Mouse (Mus musculus) layer of hippocampus, postnatal 14 days (tissue): ENCODE data around the gene Gck. TPM values are rescaled to one million over a fixed set of nuclear protein-coding genes. Genes with fewer than 3 reads are reported as not detected.

Experiments used
- DNase-seq, 2 experiments: peaks; one replicate each; pipeline ENCODE4 v3.0.0; 2021 to 2022; ENCODE audit warnings: low spot score in 2 of 2, mixed read lengths in 1 of 2
- total RNA-seq, 2 experiments: library from RNA; stranded (reverse); gene quantifications; 2 replicates each; pipeline ENCODE4 v1.2.3; 2021

The Gck gene
- total RNA-seq, 2 experiments from 2014 or later = 1.3 to 1.9 TPM

- DNase-seq = no peak
Observed at GRCm38 (mm10) chr11:5878661-5879060, 71.2 kb downstream of the Gck start.

GRCm38 (mm10) chr11:5877921-5878526 is 71.9 kb downstream of the Gck start, which contains the start of gene Pold2:
Pold2 (minus strand) TSS chr11:5878292.
- peak; percentile 95 to 99 for DNase-seq

DNA sequence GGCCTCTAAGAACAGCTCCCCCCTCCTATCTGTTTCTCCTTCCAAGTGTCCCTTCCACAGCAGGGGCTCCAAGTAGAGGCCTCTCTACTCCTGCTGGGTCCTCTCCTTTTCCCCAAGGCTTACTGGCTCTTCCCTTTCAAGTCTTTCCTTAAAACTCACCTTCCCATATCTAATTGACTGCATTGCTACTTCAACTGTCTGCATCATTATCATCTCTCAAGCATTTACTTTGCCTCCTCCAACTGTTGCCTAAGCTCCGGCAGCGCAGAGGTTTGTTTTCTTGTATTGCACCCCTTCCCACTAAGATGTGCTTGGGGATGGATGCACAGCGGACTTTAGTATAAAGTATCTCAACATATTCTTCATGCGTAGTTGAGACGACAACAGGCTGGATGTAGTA is 72.5 kb downstream of the Gck start:
- DNase-seq = no peak

DNA sequence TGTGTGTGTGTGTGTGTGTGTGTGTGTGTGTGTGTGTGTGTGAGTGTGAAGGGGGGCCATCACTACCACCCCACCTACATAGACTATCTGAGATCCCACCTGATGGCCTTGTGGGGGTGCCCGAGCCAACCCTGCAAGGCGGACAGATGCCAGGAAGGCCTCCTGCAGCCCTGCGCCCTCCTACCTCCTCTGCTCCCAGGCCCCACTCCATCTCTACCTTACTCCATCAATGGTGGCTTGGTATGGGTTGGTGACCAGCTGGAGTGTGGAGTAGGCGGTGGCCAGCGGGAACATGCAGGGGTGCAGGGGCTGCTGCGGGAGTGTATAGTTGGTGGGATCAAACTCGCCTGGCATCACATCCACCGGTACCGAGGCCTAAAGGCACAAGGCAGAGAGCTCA is 76.7 kb downstream of the Gck start:
- DNase-seq = no peak

- no peak for DNase-seq
Observed at GRCm38 (mm10) chr11:5872707-5873106, 77.2 kb downstream of the Gck start.

- no peak for DNase-seq
Observed at GRCm38 (mm10) chr11:5870069-5870468, 79.8 kb downstream of the Gck start.

GRCm38 (mm10) chr11:5869331-5869730 is 80.5 kb downstream of the Gck start:
- no peak for DNase-seq

- no peak for DNase-seq
Observed at GRCm38 (mm10) chr11:5868324-5868723, 81.6 kb downstream of the Gck start.

- no peak for DNase-seq
Observed at GRCm38 (mm10) chr11:5867196-5867595, 82.7 kb downstream of the Gck start.

DNA sequence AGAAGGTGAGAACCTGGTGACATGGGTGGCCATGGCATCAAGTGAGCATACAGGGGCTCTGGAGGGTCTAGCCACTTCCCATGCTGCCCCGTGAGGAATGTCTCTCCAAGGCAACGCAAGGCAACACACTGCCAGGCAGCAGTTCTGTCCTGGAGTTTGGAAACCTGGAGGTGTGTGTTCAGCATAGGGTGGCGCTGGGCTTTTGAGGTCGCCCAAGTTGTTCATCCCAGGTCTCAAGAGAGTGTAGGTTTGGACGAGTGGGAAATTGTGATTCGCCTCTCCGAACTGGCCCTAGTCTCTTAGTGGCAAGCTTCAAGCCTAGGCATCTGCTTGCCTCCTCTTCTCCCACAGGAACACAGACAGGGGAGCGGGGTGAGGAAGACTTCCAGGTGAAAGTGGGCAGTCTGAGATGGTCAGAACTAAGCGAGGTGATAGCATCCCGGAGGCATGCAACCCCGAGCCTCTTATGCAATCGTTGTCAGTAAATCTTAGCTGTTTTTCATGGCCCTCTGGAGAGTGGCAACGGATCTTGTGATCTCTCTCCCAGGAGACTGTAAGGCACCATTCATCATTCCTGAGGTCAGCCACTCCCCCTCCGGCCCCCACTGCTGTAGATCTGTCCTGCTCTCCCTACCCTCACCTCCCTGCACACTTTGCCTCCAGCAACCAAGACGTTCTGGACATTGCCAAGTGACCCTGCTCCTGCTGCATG is 87.3 kb downstream of the Gck start:
- DNase-seq = no peak

DNA sequence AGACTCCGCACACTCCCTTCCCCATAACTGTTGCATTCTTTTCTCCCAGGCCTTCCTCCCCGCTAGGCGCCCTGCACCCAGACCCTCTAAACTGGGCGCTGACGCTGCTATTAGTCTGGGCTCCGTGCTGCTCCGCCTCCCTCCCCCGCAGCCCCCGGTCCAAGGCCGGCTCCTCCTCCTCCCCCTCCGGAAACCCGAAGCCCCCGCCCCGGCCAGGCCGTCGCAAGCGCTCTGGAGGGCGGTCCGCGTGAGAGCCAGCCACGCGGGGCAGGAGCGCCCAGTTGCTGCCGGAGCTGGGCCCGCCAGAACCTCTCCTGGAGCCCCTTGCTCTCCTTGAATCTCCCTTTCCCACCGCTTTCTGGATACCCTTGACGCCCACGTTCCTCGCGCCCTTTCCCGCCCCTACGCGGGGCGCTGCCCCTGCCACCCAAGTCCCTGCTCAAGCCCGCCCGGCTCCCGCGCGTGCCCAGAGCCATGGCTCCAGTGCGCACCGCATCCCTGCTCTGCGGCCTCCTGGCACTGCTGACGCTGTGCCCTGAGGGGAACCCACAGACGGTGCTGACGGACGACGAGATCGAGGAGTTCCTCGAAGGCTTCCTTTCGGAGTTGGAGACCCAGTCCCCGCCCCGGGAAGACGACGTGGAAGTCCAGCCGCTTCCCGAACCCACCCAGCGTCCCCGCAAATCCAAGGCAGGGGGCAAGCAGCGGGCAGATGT is 88.0 kb downstream of the Gck start, which contains the start of gene Aebp1:
Gene Aebp1, plus strand, starts transcription at position 270 of the 716 bp plus-strand sequence.
- no peak for DNase-seq

GRCm38 (mm10) chr11:5860639-5861038 is 89.2 kb downstream of the Gck start:
- DNase-seq = no peak

DNA sequence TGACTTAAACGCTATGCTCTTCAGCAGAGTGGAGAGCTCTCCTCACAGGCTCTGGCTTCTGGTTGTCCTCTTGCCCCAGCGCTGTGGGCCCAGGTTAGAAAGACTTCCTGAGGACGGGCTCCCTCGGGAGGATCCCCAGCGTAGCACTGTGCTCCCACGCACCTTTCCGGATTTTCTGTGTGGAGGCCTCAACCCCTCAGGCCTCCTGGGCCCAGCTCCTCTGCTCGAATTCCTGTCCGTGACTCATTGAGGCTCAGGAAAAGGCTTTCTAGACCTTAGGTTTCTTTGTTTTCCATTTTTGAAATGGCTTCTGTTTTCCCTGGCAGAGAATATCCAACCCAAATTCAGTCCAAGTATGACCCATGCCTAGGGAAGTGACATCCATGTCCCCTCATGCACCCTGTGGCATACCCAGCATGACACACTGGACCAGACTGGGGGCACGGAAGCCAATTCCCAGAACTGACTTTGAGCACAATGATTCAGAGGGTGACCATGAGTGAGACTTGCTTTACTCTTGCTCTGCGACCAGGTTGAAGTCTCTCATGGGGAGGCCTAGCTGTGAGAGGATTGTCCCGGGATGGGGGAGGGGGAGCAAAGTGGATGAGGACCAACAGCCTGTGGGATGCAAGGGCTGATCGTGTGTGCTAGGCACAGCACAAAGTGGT is 89.9 kb downstream of the Gck start:
- DNase-seq = no peak

DNA sequence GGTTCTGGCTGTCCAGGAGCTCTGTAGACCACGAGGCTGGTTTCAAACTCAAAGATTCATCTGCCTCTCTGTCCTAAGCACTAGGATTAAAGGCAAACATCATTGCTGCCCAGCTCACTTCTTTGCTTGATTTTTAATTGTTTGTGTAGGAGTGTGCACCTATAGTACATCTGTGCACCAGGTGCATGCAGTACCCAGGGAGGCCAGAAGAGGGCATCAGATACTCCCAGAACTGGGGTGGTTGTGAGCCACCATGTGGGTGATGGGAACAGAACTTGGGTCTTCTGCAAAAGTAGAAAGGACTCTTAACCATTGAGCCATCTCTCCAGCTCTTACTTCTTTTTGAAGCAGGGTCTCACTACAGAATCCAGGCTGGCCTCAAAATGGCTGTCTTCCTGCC is 91.2 kb downstream of the Gck start:
- DNase-seq = no peak

GRCm38 (mm10) chr11:5856479-5857130 is 93.3 kb downstream of the Gck start:
- DNase-seq = no peak

DNA sequence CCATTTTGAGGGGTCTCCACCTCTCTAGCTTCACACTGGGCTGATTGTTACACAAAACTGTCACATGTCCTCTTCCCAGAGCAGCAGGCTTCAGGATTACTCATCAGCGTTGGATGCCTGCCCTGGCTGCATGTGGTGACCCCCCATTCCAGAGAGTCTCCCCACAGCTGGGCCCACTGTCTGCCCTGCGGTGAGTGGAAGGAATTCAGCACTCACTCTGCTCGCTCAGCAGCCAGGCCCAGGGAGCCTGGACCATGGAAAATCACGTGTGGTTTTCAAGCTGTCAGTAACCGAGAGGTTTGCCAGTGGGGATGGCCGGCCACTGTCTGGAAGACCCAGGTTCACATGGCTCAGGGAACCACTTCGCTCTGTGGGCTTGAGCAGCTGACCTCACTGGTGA is 94.0 kb downstream of the Gck start:
- peak in 1 of 2 experiments; percentile 41 for DNase-seq

DNA sequence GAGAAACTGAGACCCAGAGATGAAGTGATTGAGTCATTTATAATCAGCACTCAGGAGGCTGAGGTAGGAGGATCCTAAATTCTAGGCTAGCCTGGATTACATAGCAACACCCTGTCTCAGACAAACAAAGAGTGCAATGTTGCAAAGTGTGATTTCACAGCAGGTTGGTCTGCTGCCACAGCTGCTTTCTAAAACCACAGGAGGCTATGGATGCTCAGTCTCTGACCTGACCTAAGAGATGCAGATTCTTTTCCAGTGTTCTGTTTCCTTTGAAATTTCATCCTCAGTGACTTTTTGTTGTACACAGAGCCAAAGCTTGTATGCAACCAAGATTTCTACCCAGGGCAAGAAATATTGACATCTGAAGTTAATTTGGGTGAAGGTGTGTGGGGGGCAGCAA is 94.4 kb downstream of the Gck start:
- DNase-seq = no peak

DNA sequence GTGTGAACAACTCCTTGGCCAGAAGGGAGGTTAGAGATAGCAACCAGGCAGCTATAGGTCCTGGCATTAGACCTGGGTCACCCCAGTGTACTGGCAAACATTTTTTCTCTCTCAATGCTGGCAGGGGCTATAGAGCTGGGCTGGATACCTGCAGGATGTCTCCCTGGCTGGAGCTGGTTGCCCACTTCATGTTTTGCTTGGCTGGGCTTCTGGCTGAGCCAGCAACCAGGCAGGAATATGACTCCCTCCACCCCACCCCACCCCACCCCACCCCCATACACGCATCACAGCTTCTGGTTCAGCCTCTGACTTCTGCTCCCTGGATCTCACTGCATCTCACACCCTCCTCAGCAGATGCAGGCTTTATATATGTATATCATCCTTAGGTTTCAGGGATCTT is 97.6 kb downstream of the Gck start:
- DNase-seq = no peak

- no peak for DNase-seq
Observed at GRCm38 (mm10) chr11:5851021-5851736, 98.7 kb downstream of the Gck start.
